Mouse (Mus musculus) right cerebral cortex, adult 2 months (tissue): Measurements from ENCODE around the gene Iqce.

Experiments used
- DNase-seq, 2 experiments: peaks; one replicate each; pipeline ENCODE4 v3.0.0; 2021 to 2022; ENCODE audit warnings: low spot score in 2 of 2

Iqce gene

DNA sequence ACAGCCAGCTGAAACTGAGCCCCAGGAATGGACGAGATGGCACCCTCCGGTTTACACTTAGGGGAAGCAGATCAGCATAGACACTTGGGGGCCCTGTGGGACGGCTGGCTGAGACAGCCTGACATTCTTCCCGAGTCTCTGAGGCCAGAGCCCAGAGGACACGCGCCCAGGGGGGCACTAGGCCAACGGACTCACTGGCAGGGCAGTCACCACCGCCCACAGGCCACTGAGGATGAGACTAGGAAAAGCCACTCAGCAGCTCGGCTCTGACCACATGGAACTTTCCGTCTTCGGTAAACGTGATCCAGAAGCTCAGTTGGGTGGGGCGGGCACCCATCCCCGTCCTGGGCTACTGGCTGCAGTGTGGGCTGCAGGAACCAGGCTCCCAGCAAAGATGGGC is 62.3 kb downstream of the Iqce start:
- no peak for DNase-seq

DNA sequence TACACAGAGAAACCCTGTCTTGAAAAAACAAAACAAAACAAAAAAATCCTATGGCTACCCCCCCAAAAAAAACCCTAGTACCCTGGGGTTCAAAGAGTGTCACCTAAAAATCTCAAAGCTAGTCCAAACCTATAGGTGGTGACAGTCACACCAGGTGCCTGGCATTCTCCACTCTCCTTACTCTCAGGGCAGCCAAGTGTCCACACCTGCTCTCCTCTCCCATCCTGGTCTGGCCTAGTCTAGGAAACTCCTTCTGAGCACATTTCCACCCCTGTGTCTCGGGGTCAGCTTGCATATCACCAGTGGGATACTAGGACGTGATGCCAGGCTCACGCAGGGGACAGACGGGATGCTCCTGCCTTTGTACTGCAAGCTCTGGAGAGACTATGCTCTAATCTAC is 62.9 kb downstream of the Iqce start:
- DNase-seq: no peak

DNA sequence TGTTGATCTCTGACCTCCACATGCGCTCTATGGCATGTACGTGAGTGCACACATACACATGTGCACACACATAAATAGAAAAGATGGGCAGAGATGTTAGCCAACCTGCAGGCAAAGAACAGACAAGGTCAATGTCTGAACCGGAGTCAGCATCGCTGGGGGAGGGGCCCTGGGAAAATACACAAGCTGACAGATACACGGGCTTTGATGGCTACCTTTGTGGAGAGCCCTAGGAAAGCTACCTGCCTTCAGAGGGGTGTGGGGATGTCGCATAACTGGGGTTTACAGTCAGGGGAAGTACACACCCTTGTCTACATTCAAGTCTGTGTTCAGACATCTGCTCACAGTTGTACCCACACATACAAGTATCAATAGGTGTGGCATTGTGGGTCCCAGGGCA is 63.7 kb downstream of the Iqce start:
- no peak for DNase-seq

DNA sequence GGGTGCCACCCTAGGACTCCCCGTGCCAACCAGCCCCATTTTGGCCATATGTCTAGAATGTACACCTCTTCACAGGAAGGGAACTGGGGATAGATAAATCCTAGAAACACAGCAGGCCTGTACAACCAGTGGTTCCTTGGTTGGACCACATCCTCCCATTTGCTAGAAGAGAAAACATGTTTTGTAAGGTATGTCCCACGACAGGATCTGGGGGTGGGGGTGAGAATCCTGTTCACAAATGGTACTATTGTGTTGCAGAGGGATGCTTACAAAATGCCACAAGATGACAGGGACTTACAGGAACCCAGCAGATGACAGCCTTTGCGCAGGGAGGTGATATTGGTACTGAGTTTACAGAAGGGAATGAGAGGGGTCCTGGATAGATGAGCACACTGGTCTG is 64.2 kb downstream of the Iqce start:
- no peak for DNase-seq

DNA sequence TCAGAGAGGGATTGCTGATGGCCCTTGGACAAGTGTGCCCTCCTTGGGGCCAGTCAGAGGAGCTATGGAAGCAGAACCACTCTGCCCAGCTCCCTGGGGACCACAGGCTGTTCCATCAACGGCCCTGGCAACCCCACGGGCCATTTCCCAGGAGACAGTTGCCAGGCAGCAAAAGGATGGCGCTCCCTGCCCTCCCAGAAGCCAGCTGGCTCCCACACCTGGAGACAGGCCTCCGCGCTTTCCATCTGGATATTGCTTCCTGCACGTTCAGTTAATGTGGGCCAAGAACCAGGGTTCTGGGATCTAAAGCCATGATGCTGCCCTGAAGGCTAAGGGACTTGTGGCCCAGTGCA is 65.1 kb downstream of the Iqce start:
- no peak for DNase-seq

DNA sequence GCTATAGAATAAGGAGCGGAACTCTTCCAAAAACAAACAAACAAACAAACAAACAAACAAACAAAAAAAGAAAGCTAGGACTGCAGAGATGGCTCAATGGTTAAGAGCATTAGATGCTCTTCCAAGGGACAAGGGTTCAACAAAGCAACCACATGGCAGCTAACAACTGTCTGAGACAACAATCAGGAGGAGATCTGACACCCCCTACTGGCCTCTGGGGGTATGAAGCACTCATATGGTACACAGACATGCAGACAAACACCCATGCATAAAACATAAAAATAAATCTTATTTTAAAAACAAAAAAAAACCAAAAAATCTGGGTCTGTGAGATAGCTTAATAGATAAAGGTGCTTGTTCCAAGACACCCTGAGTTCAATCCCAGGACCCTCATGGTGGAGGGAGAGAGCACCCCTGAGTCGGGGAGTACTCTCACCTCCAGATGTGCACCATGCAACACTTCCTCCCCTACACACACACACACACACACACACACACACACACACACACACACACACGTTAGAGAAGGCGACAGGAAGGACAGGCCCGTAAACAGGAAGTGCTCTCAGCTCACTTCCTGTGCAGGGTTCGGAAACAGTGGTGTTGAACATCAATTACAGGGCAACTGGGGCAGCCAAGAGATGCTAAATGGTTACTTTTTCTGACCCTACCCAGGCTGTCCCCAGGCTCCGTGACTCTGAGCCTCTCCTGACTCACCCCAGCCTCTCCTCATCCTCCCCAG is 65.7 kb downstream of the Iqce start:
- DNase-seq: no peak

DNA sequence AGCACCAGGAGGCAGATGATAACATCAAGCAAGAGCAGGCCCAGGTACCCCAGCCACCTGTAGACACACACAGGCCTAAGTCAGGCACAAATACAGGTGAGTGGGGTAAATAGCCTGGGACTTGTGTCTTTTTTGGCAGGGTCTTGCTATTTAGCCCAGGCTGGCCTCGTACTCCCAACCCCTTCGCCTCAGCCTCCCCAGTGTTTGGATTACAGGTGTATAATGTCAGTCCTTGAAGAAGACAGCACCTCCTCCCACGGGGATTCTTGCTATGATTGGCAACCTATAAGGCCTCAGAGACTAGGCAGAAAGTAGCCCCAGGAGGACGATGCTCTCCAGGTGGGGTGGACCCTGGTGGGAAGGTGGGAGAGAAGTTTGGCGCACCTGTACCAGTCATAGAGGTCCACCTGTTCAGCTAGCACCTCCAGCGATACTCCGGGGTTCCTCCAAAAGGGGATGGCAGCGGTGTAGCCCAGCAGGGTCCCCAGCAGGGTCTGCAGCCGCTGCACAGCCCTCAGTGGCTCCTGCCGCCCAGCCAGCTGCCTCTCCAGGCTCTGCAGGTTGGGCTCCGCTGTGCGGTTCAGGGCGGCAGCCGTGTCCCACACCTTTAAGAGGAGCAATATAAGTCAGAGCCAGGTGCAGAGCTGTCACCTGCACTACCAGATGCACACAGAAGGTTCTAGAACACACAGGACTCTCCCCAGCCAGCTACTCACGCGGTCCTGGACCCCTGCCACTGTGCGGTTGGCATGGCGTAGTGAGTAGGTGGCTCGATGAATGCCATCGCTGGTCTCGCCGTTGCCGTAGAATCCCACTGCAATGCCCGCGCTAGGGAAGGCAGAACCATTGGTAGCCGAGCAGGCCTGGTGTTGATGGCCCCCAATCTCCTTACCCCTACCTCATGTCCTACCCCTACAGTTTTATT is 67.1 kb downstream of the Iqce start:
- DNase-seq: no peak

DNA sequence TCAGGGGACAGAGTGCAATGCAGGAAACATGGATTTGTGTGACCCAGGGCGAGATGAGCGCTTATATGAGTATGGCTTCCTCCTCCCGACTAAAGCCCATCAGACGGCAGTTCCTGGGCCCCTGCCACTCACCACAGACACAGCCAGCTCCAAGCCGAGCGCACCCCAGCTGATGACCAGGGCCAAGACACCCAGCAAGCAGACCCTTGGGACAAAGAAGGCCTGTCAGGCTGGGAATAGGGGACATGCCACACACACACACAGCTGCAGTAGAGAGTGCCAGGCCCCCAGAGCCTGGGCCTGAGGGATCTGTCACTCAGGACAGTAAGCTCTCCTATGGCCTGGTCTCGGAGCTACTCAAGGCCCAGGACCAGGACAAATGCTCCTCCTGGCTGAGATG is 68.7 kb downstream of the Iqce start:
- no peak for DNase-seq

DNA sequence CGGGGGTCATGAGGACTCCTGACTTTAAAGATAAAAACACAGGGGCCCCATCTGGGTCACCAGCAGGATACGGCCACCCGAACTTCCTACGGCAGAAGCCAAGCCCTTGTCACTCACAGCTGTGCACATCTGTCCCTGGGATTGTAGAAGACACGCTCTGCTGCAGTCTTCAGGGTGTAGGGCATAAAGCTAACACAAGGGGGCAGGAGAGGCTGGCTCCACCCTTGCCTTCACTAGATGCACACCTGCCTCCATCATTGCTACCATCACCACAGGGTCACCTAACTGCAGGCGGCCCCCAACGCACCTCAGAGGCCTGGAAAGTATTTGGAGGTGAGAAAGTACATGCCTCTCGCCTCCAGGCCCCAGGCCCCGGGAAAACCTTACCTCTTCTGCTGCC is 73.2 kb downstream of the Iqce start:
- no peak for DNase-seq

DNA sequence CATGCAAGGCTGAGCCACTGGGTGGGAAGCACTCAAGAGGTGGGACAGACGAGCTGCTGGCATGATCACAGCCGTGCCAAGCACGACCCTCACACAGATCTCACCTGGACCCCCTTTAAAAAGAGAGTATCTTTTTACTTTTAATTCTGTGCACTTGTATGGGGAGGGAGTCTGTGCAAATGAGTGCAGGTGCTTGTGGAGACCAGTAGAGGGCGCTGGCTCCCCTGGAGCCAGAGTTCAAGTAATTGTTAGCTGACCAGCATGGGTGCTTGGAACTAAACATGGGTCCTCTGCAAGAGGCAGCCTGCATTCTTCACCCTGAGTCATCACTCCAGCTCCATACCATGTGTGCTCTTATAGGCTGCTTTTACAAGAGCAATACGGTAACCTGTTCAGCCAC is 74.6 kb downstream of the Iqce start:
- DNase-seq: no peak

DNA sequence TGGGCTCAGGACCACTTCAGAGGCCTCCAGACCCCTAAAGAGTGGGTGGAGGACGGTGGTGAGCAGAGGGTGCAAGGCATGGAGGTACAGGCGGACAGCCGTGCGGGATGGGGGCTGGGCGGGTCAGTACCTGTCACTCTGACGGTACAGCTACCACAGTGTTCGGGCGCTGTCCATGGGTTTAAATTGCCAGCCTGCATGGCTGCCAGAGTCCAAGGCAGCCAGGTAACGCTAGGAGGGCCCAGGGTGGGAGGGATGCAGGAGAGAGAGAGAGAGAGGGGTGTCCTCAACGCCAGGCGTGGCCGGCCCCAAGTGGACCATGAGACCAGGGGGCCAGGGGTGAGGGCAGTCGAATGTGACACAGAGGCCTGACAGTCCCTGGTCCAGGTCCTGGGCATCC is 77.2 kb downstream of the Iqce start:
- DNase-seq: no peak

DNA sequence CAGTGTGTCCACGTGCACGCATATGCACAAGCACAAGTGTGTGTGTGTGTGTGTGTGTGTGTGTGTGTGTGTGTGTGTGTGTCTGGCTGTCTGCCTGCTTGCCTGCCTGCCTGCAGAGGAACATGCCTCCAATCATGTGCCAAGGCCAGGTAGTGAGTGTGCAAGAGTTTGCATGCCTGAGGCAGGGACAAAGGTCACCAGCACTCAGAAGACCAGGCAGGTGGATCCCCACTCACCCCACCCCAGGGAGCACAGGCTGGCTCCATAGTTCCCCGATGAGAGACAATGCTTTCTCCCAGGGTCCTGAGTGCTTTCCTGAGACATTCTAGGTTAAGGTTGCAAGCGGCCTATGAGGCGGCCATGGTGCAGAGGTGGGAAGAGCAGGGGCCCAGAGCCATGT is 77.9 kb downstream of the Iqce start:
- no peak for DNase-seq

DNA sequence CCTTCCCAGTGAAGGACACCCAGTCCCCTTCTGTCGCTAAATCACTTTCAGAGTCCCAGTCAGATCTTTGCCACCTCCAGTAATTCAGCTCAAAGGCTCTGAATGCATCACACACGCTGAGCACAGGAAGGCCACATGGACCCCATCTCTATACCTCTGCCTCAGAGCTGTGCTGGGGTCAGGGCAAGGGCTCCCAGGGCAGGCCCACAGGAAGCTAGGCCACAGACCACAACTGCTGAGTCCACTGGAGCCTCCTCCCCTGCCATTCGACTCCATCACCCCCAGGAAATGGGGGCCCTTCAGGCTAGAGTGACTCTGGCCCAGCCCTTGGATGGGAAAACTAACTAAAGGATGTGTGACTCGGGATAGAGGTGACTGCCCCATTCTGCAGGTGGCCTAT is 78.4 kb downstream of the Iqce start:
- no peak for DNase-seq

DNA sequence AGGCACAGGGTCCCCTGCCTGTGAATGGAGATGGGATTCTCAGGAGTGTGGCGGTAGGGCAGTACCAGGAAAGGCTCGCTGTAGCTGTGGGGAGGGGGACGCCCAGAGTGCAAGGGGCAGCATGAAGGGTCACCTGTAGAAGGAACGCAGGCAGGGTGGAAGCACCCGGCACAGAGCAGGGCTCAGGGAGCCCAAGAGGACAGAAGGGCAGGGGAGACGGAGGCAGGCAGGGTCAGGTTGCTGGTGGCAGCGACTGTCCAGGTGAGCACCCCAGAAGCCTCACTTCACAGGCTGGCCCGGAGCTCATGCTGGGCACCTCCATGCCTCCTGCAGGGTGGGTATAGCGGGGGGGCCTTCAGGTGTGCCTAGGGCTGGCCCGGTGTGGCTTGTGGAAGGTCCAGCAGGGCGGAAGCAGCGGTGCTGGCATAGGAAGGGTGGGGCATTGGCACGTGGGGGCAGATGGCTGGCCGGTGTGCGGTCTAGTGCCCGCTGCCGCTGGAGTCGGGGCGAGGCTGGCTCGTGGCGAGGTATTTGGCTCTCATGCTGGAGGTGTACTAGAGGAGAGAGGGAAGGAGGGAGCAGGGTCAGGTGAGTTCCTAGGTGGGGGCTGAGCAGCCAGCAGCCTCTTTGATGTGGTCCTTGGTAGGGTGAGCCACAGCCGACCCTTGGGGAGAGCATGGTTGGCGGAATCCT is 79.1 kb downstream of the Iqce start:
- DNase-seq: no peak

DNA sequence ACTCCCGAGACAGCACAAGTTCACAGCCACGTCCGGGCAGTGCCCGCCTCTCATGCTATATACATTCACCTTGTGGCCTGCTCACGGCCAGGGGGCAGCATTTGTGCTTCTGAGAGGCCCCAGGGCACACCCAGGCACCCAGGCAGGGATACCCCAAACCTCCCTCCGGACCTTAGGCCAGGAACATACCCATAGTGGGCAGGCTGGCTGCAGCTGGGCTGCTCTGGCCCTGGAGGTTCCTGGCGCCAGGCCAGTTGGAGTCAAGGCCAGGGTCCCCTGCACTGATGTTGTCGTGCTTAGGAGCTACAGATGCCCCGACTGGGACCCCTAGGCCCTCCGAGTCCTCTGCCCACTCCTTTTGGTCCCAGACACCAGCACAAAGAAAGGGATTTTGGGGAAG is 80.7 kb downstream of the Iqce start:
- DNase-seq: no peak

DNA sequence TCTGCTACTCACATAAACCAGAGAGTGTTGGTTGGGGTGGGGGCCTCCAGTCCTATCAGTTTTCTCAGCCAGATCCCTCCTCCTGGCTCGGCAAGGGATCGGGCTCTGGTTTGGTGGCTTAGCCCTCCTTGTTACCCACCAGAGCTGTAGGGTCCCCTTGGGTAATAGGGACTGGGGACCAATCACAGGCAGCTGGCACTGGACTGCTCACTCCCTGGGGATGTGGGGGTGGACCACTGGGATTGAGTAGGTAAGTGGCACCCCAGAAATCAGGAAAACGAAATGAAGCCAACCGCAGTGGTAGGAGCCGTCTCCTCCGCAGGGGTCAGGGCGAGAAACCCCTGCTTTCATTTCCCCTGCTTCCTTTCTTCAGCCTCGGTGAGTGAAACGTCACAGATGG is 81.1 kb downstream of the Iqce start:
- DNase-seq: no peak

DNA sequence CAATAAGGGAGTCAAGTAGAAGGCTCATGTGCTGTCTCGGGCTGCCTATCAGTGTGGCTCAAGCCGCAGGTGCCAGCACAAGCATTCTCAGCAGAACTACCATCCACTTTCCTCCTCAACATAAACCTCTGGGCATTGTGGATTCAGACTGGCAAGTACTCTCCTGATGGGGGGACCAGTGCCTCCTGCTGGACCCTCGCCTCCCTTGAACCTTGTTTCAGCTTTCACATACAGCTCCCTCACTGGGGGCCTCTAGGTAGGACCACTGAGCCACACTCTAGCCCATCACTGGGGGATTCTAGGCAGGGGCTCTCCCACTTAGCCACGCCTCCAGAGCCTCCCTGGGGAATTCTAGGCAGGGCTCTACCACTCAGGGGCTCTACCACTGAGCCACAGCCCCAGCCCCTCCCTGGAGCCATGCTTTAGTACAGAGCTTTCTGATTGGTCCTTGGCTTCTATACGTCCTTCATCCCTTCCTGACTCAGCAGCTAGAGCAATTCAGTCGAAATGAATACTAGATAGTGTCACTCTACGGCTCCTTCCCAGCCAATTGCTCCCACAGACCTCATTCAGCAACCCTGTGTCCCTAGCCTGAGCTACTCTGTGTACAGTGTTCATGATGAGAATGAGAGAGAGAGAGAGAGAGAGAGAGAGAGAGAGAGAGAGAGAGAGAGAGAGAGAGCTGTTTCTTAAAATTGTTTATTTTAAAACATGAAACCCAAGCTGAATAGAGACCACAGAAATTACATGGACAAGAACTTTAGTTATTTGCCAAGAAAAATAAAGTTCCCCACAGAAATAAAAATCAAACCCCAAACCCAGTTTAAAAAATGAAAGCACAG is 82.1 kb downstream of the Iqce start:
- no peak for DNase-seq

DNA sequence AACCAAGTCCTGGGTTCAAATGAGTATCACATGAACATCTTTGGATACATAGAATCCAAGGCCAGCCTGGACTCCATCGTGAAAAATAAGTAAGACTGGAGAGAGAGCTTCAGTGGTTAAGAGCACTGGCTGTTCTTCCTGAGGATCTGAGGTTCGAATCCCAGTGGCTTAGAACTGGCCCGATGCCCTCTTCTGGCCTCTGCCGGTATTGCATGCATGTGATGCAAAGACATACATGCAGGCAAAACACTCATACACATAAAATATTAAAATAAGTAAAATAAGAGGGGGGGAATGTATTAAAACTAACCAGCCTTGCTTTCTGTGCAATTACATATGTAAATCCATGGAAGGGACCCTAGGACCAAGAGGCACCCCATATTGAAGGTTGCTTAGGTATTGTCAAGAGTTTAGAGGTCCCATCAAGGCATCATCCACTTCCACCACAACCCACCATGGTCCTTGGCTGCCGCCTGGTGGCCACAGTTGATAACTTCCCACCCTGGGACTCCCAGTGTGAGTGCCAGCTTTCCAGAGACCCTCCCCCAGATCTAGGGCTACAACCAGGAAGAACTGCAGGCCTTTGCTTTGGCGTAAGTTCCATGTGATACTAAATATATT is 82.9 kb downstream of the Iqce start:
- DNase-seq: peak; percentile 69 to 72

DNA sequence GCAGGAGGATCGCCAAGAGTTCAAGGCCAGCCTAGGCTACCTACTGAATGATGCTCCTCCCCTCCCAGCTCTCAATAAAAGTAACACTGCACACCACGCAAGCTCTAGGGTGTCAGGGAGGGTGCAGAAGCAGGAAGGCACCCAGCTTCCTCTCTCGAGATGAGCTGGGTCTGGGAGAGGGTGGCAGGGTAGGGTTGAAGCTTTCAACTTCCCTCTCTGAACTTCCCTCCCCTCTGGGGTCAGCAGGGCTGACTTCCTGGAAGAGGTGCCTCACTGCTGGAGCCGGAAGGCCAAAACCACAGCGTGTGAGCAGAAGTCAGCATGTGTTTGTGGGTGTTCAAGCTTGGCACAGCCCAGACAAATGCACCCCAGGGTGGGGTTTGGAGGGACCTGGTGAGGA is 84.5 kb downstream of the Iqce start:
- DNase-seq: no peak

DNA sequence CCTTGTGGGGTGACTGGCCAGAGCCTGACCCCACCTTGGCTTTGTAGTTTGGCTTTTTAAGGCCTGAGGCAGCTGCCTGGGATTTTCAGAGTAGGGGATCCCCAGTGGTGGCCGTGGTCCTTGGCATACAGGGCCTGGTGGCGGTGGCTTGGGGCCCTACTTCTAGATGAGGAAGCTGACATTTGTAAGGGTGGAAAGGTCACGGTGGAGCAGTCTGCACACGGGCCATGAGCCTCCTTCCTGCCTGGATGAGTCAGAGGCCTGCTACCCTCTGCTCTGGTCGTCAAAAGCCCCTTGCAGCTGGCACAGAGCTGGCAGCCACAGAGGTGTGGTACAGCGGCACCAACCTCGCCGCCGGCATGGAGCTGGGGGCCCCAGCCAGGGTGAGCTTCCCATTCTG is 85.5 kb downstream of the Iqce start:
- no peak for DNase-seq

DNA sequence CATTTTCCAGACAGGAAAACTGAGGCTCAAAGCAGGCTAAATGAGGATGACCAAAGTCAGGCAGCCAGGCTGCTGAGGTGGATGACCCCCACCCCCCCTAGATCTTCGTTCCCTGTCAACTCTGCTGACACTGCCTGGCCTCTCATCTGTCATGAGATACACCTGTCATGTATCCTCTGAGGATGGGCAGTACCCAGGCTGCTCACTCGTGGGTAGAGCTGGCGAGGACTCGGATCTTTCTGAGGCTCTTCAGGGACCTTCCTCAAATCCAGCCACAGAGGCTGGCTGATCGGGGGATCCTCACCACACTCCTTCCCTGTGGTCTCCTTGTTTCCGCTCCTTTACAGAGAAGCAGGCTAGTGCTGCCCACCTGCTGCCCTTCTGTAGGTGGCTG is 86.1 kb downstream of the Iqce start:
- DNase-seq: no peak
